Mouse (Mus musculus) liver, embryonic 15.5 days (tissue): Measurements from ENCODE around the gene Bbs2. TPM values are rescaled to one million over a fixed set of nuclear protein-coding genes. Genes with fewer than 3 reads are reported as not detected.
A peak's percentile ranks its signal among the peaks of the same experiment; 100 is the strongest.

Experiments used
- ATAC-seq: fragments of 200-750 bp; cut with Nextera tagmentation; 2 replicates; pipeline ENCODE4 v1.8.0; 2017; ENCODE audit warnings: moderate number of reproducible peaks, mild to moderate bottlenecking, moderate library complexity; ENCODE audit not compliant: insufficient read depth
- H3K27ac ChIP-seq: fragments of 300-500 bp; sonication (generic); replicated peaks from 2 replicates; pipeline ENCODE4 v1.5.1; 2015; ENCODE audit warnings: mild to moderate bottlenecking, inconsistent platforms
- H3K27me3 ChIP-seq: fragments of 300-500 bp; sonication (generic); 2 replicates; pipeline ENCODE4 v1.6.1; 2015; ENCODE audit warnings: mild to moderate bottlenecking, inconsistent platforms
- H3K36me3 ChIP-seq: fragments of 300-500 bp; sonication (generic); replicated peaks from 2 replicates; pipeline ENCODE4 v1.6.1; 2015; ENCODE audit warnings: moderate library complexity, mild to moderate bottlenecking, inconsistent platforms
- H3K4me1 ChIP-seq: fragments of 300-500 bp; sonication (generic); replicated peaks from 2 replicates; pipeline ENCODE4 v1.6.1; 2015; ENCODE audit warnings: inconsistent platforms
- H3K4me2 ChIP-seq: fragments of 300-500 bp; sonication (generic); 2 replicates; pipeline ENCODE4 v1.6.1; 2015; ENCODE audit warnings: moderate library complexity, mild to moderate bottlenecking, inconsistent platforms
- H3K4me3 ChIP-seq: fragments of 300-500 bp; sonication (generic); replicated peaks from 2 replicates; pipeline ENCODE4 v1.5.1; 2015; ENCODE audit warnings: mild to moderate bottlenecking, inconsistent platforms
- H3K9ac ChIP-seq: fragments of 300-500 bp; sonication (generic); 2 replicates; pipeline ENCODE4 v1.6.1; 2015; ENCODE audit warnings: moderate library complexity, mild to moderate bottlenecking, inconsistent platforms
- H3K9me3 ChIP-seq: fragments of 300-500 bp; sonication (generic); replicated peaks from 2 replicates; pipeline ENCODE4 v1.6.1; 2016; ENCODE audit warnings: inconsistent platforms
- WGBS: fragments of 180-500 bp; shearing (Covaris S2); methylation state at CpG from one replicate; pipeline ENCODE4 v1.1.7; 2015; ENCODE audit warnings: mixed read lengths; ENCODE audit not compliant: insufficient replicate concordance; 5-methylcytosine and 5-hydroxymethylcytosine counted together
- polyA plus RNA-seq: library from polyadenylated mRNA; unstranded; fragments of >200 nt; fragmentation: Nextera tagmentation; extraction: Ambion mirVana; gene quantifications from 2 replicates; pipeline ENCODE4 v1.2.1, GENCODE M21; 2015

Bbs2 gene
- polyA plus RNA-seq, 1 experiment from 2014 or later, result 2.6 TPM

DNA sequence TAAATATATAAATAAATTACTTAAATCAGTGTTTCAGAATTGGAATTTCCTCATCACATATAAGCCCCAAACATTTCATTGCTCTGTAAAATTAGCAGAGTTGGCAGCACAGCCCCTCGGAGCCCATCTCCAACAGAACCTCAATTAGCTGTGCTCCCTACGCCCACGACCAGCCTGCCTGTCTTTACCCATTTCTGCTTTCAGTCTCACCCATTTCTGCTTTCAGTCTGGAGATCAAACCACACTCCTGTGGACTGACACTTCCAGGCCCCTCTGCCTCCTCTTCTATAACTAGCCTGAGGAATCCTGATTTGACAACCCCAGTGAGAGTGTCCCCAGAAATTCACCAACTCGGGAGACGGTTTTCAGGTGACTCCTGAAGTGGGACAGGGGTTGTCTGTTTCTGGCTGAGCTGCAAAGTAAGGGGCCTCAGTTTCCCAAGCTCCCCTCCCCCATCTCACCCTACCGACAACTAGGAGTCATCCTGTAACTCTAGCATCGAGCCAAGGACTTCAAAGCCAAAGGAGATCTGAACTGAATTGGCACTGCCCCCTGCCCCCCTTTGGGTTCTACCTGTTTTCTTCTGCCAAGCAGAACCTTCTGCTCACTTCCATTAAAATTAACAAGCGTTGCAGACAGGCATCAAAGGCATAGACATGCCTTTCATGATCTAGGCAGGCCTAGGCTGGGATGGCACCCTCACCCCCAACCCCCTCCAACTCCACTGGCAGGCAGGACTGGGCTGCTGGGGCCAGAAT is 24.2 kb upstream of the Bbs2 start:
- Histone ChIP-seq H3K27ac (no peak overlapping the region), H3K4me3 (no peak overlapping the region), H3K4me2 (no peak overlapping the region), H3K4me1 (peaks cover 23% of the 10 kb centered on the region), H3K36me3 (no peaks in the 10 kb centered on the region), H3K9ac (no peak overlapping the region), H3K9me3 (no peaks in the 10 kb centered on the region), H3K27me3 (peaks cover 34% of the 10 kb centered on the region)
- ATAC-seq, result no peak
- 36% methylated on average over 8 of the region's 8 CpGs for WGBS

- no peak for ATAC-seq
Observed at GRCm38 (mm10) chr8:94121625-94122024, 22.9 kb upstream of the Bbs2 start.

DNA sequence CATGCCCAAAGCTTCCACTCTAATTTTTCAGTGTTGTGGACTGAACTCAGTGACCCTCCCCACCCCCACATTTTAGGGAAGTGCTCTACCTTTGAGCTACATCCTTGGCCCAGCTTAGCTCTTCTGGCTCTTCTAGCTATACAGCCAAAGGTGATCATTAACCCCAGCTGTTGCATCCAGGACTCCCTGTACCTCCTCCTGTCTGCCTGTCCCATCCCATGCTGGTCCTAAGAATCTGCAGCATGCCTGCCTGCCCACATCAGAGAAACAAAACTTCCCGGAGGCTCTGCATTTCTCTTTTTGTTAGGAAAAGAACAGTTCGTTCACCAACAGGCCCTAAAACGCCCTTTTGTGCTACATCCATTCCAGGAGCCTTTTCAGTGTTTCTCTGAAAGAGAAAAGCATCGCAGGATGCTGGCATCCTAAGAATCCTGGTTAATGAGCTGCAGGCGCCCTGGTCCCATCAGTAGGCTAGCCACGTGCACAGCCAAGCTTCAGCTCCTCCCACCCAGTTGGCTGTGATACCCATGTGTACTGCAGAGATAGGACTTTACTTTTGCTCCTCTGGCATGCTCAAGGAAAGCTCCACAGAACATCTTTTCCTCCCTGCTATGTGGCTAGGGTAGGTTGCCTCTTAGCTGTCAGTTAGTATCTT is 20.2 kb upstream of the Bbs2 start:
- no peaks in the 10 kb centered on the region for H3K9me3 ChIP-seq
- H3K27me3 ChIP-seq, result peaks cover 7% of the 10 kb centered on the region; the same call in 1 of the 2 replicates
- WGBS, result 14% methylated on average over 6 of the region's 6 CpGs
- H3K4me1 ChIP-seq, result peaks cover 23% of the 10 kb centered on the region
- peak; percentile 96 for ATAC-seq
- no peaks in the 10 kb centered on the region for H3K36me3 ChIP-seq
- H3K4me3 ChIP-seq, result no peak overlapping the region
- H3K4me2 ChIP-seq, result peak overlapping the region; percentile 27
- no peak overlapping the region for H3K9ac ChIP-seq
- peak overlapping the region; percentile 67 for H3K27ac ChIP-seq

More at GRCm38 (mm10) chr8:94121625-94122024, 22.9 kb upstream of the Bbs2 start:
- peaks cover 25% of the 10 kb centered on the region for H3K27me3 ChIP-seq
- peaks cover 23% of the 10 kb centered on the region for H3K4me1 ChIP-seq
- no peak overlapping the region for H3K4me3 ChIP-seq
- H3K9me3 ChIP-seq, result no peaks in the 10 kb centered on the region
- H3K9ac ChIP-seq, result no peak overlapping the region
- WGBS, result 70% methylated on average over 9 of the region's 9 CpGs
- H3K27ac ChIP-seq, result no peak overlapping the region
- no peak overlapping the region for H3K4me2 ChIP-seq
- no peaks in the 10 kb centered on the region for H3K36me3 ChIP-seq

DNA sequence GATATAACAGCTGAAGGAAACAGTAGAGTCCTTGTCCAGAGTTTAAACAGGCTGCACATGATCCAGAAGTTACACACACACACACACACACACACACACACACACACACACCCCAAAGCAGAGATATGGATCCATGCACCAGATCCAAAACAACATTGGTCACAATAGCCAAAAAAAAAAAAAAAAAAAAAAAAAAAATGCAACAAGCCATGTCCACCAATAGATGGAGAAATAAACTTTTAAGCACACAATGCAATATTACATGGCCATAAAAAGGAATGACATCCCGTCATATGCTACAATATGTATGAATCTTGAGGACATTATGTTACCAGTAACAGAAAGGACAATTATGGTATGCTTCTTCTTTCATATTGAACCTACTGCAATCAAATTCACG is 15.2 kb upstream of the Bbs2 start:
- Histone ChIP-seq H3K27ac (0 out of 2 replicates have a peak overlapping the region, but pooled peaks have one; percentile 68), H3K36me3 (no peaks in the 10 kb centered on the region), H3K9me3 (no peaks in the 10 kb centered on the region), H3K27me3 (no peaks in the 10 kb centered on the region), H3K4me3 (no peak overlapping the region), H3K9ac (no peak overlapping the region), H3K4me2 (no peak overlapping the region; the same call in 1 of the 2 replicates), H3K4me1 (peaks cover 54% of the 10 kb centered on the region)
- ATAC-seq, result no peak
- 76% methylated on average over 2 of the region's 2 CpGs for WGBS

DNA sequence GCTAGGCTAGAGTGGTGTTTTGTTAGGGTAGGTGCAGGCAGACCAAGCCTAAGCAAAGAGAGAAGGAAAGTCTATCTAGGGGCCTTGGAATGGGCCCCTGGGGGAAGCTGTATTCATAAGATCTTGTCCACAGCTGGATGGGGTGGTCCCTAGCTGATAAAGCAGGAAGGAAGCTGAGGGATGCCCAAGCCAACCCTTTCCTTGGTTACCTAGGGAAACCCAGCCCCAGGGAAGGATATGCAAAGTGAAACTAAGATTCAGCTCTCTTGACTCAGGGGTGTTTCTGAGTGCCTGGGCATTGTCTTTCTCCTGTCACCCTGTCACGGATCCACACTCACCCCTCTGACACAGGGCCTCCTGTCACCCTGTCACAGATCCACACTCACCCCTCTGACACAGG is 14.7 kb upstream of the Bbs2 start:
- no peaks in the 10 kb centered on the region for H3K9me3 ChIP-seq
- H3K9ac ChIP-seq, result peak overlapping the region; percentile 27; the same call in 1 of the 2 replicates
- H3K27ac ChIP-seq, result peak overlapping the region; percentile 68
- no peak overlapping the region for H3K4me3 ChIP-seq
- 27% methylated on average over 1 of the region's 1 CpGs for WGBS
- H3K4me1 ChIP-seq, result peaks cover 54% of the 10 kb centered on the region
- peak overlapping the region; percentile 40 for H3K4me2 ChIP-seq
- H3K27me3 ChIP-seq, result no peaks in the 10 kb centered on the region
- no peak for ATAC-seq
- H3K36me3 ChIP-seq, result no peaks in the 10 kb centered on the region

GRCm38 (mm10) chr8:94110526-94111177 is 11.9 kb upstream of the Bbs2 start:
- WGBS, result 62% methylated on average over 6 of the region's 6 CpGs
- Histone ChIP-seq H3K9ac (peak overlapping the region; percentile 27), H3K9me3 (no peaks in the 10 kb centered on the region), H3K27me3 (no peaks in the 10 kb centered on the region; the same call in 1 of the 2 replicates), H3K4me3 (no peak overlapping the region), H3K4me1 (peaks cover 68% of the 10 kb centered on the region), H3K27ac (peak overlapping the region; percentile 92), H3K4me2 (peak overlapping the region; percentile 56), H3K36me3 (no peaks in the 10 kb centered on the region)
- ATAC-seq, result 0 out of 2 replicates have a peak, but pooled peaks have one; percentile 29

DNA sequence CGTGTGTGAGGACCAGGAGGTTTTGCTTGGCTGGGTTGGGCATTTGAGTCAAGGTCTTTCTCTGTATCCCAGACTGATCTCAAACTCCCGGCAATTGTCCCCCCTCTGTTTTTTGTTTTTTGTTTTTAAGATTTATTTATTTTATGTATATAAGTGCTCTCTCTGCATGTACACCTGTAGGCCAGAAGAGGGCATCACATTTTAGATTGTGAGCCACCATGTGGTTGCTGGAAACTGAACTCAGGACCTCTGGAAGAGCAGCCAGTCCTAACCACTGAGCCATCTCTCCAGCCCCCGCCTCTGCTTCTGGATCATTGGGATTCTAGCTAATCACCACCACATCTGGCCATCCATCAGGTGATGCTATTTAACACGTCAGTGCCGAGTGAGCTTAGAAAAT is 11.1 kb upstream of the Bbs2 start:
- 0 out of 2 replicates have a peak overlapping the region, but pooled peaks have one; percentile 9 for H3K4me3 ChIP-seq
- no peaks in the 10 kb centered on the region; the same call in 1 of the 2 replicates for H3K27me3 ChIP-seq
- no peaks in the 10 kb centered on the region for H3K9me3 ChIP-seq
- no peaks in the 10 kb centered on the region for H3K36me3 ChIP-seq
- H3K27ac ChIP-seq, result peak overlapping the region; percentile 92
- peaks cover 68% of the 10 kb centered on the region for H3K4me1 ChIP-seq
- peak overlapping the region; percentile 55 for H3K4me2 ChIP-seq
- WGBS, result 66% methylated on average over 5 of the region's 5 CpGs
- peak; percentile 55 for ATAC-seq
- H3K9ac ChIP-seq, result peak overlapping the region; percentile 48; the same call in 1 of the 2 replicates

DNA sequence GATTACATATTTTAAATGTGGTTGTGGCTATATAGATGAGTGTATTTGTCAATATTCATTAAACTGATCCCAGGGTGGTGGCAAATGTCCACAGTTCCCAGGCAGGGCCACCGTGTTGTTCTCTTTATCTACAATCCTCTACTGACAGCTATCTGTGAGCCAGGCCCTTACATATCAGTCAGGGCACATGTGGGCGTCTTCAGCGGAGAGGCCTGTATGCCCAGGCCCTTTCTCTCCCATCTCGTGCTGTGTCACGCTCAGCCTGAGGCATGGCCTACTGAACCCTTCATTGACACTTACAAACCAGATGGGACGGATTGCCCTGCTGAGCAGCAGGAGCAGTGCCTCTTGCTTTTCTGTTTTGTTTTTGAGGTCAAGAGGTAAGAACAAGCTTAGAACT is 10.7 kb upstream of the Bbs2 start:
- Histone ChIP-seq H3K9ac (peak overlapping the region; percentile 48; the same call in 1 of the 2 replicates), H3K27me3 (no peaks in the 10 kb centered on the region; the same call in 1 of the 2 replicates), H3K9me3 (no peaks in the 10 kb centered on the region), H3K36me3 (no peaks in the 10 kb centered on the region), H3K4me2 (peak overlapping the region; percentile 55), H3K27ac (peak overlapping the region; percentile 92), H3K4me3 (0 out of 2 replicates have a peak overlapping the region, but pooled peaks have one; percentile 9), H3K4me1 (peaks cover 68% of the 10 kb centered on the region)
- ATAC-seq, result peak; percentile 99
- 27% methylated on average over 6 of the region's 6 CpGs for WGBS

GRCm38 (mm10) chr8:94107871-94108270 is 9.1 kb upstream of the Bbs2 start:
- Histone ChIP-seq H3K27me3 (peaks cover 11% of the 10 kb centered on the region), H3K36me3 (no peaks in the 10 kb centered on the region), H3K27ac (peak overlapping the region; percentile 73), H3K9ac (no peak overlapping the region), H3K4me3 (no peak overlapping the region), H3K4me1 (peaks cover 58% of the 10 kb centered on the region), H3K9me3 (no peaks in the 10 kb centered on the region), H3K4me2 (no peak overlapping the region)
- ATAC-seq, result no peak
- 56% methylated on average over 3 of the region's 3 CpGs for WGBS

- Histone ChIP-seq H3K9ac (no peak overlapping the region), H3K27ac (no peak overlapping the region), H3K36me3 (no peaks in the 10 kb centered on the region), H3K27me3 (peaks cover 41% of the 10 kb centered on the region), H3K4me1 (peaks cover 25% of the 10 kb centered on the region), H3K4me2 (no peak overlapping the region), H3K4me3 (no peak overlapping the region), H3K9me3 (no peaks in the 10 kb centered on the region)
- WGBS, result 40% methylated on average over 5 of the region's 5 CpGs
- ATAC-seq, result no peak
Observed at GRCm38 (mm10) chr8:94104146-94104545, 5.4 kb upstream of the Bbs2 start.

- ATAC-seq, result no peak
- peak overlapping the region; percentile 99 for H3K27ac ChIP-seq
- peaks cover 41% of the 10 kb centered on the region for H3K27me3 ChIP-seq
- peak overlapping the region; percentile 77 for H3K4me3 ChIP-seq
- 51% methylated on average over 4 of the region's 4 CpGs for WGBS
- H3K9ac ChIP-seq, result peak overlapping the region; percentile 71; the same call in 1 of the 2 replicates
- H3K36me3 ChIP-seq, result no peaks in the 10 kb centered on the region
- H3K4me2 ChIP-seq, result peak overlapping the region; percentile 85
- peaks cover 17% of the 10 kb centered on the region for H3K4me1 ChIP-seq
- no peaks in the 10 kb centered on the region for H3K9me3 ChIP-seq
Observed at GRCm38 (mm10) chr8:94098996-94099395, 268 bp upstream of the Bbs2 start.
